Mouse (Mus musculus): Measurements from ENCODE around the gene Ptpa. TPM values are rescaled to one million over a fixed set of nuclear protein-coding genes. Genes with fewer than 3 reads are reported as not detected.
A peak's percentile ranks its signal among the peaks of the same experiment; 100 is the strongest.

Ptpa gene
- polyA plus RNA-seq, 1 experiment = 132 TPM

GRCm38 (mm10) chr2:30417595-30418165, 1.8 kb downstream of the Ptpa start:
- DNase-seq = no peak
- TF ChIP-seq POLR2A (IDR thresholded peaks at IDR 0.05; ENCODE audit: low read depth, low read length) (no peak), CTCF (conservative IDR thresholded peaks at IDR 0.05; ENCODE audit: insufficient read depth, insufficient read length, low read depth, low read length) (no peak)
- no peak overlapping the region for H3K4me3 ChIP-seq (ENCODE audit: insufficient read depth, low read depth, low read length)
- H3K36me3 ChIP-seq (ENCODE audit: control insufficient read depth, insufficient read depth, low read length) = no peaks in the 10 kb centered on the region
- no peaks in the 10 kb centered on the region for H3K27me3 ChIP-seq (replicated peaks; ENCODE audit: control insufficient read depth, insufficient read depth, low read length)
- peak overlapping the region; percentile 8; the same call in 1 of the 2 replicates for H3K27ac ChIP-seq (ENCODE audit: insufficient read depth, low read depth, low read length)
- 28% methylated on average over 5 of the region's 5 CpGs for WGBS
- H3K4me1 ChIP-seq (ENCODE audit: control insufficient read depth, insufficient read depth, low read length) = peaks cover 24% of the 10 kb centered on the region

GRCm38 (mm10) chr2:30418259-30418658, 2.4 kb downstream of the Ptpa start:
- peak overlapping the region; percentile 8 for H3K27ac ChIP-seq (ENCODE audit: insufficient read depth, low read depth, low read length)
- TF ChIP-seq CTCF (conservative IDR thresholded peaks at IDR 0.05; ENCODE audit: insufficient read depth, insufficient read length, low read depth, low read length) (no peak), POLR2A (IDR thresholded peaks at IDR 0.05; ENCODE audit: low read depth, low read length) (no peak)
- 58% methylated on average over 6 of the region's 6 CpGs for WGBS
- no peak overlapping the region for H3K4me3 ChIP-seq (ENCODE audit: insufficient read depth, low read depth, low read length)
- DNase-seq = no peak
- no peaks in the 10 kb centered on the region for H3K27me3 ChIP-seq (replicated peaks; ENCODE audit: control insufficient read depth, insufficient read depth, low read length)
- no peaks in the 10 kb centered on the region; the same call in 1 of the 2 replicates for H3K36me3 ChIP-seq (ENCODE audit: control insufficient read depth, insufficient read depth, low read length)
- peaks cover 24% of the 10 kb centered on the region for H3K4me1 ChIP-seq (ENCODE audit: control insufficient read depth, insufficient read depth, low read length)

- H3K27ac ChIP-seq (ENCODE audit: insufficient read depth, low read depth, low read length) = no peak overlapping the region
- H3K4me1 ChIP-seq (ENCODE audit: control insufficient read depth, insufficient read depth, low read length) = peaks cover 18% of the 10 kb centered on the region
- no peak overlapping the region for H3K4me3 ChIP-seq (ENCODE audit: insufficient read depth, low read depth, low read length)
These were observed 3.3 kb downstream of the Ptpa start for GRCm38 (mm10) chr2:30419112-30419511.

GRCm38 (mm10) chr2:30421432-30421831, 5.6 kb downstream of the Ptpa start:
- H3K27ac ChIP-seq (ENCODE audit: insufficient read depth, low read depth, low read length) = no peak overlapping the region
- peaks cover 12% of the 10 kb centered on the region for H3K4me1 ChIP-seq (ENCODE audit: control insufficient read depth, insufficient read depth, low read length)
- TF ChIP-seq CTCF (conservative IDR thresholded peaks at IDR 0.05; ENCODE audit: insufficient read depth, insufficient read length, low read depth, low read length) (no peak), POLR2A (IDR thresholded peaks at IDR 0.05; ENCODE audit: low read depth, low read length) (no peak)
- no peak overlapping the region for H3K4me3 ChIP-seq (ENCODE audit: insufficient read depth, low read depth, low read length)
- no peaks in the 10 kb centered on the region for H3K27me3 ChIP-seq (replicated peaks; ENCODE audit: control insufficient read depth, insufficient read depth, low read length)
- no peak for DNase-seq
- 51% methylated on average over 4 of the region's 4 CpGs for whole genome bisulfite sequencing
- no peaks in the 10 kb centered on the region; the same call in 1 of the 2 replicates for H3K36me3 ChIP-seq (ENCODE audit: control insufficient read depth, insufficient read depth, low read length)

More at GRCm38 (mm10) chr2:30419112-30419511, 3.3 kb downstream of the Ptpa start:
- WGBS = 49% methylated on average over 10 of the region's 10 CpGs
- TF ChIP-seq CTCF (conservative IDR thresholded peaks at IDR 0.05; ENCODE audit: insufficient read depth, insufficient read length, low read depth, low read length) = no peak
- TF ChIP-seq POLR2A (IDR thresholded peaks at IDR 0.05; ENCODE audit: low read depth, low read length) = no peak
- DNase-seq = no peak
- no peaks in the 10 kb centered on the region for H3K27me3 ChIP-seq (replicated peaks; ENCODE audit: control insufficient read depth, insufficient read depth, low read length)
- no peaks in the 10 kb centered on the region; the same call in 1 of the 2 replicates for H3K36me3 ChIP-seq (ENCODE audit: control insufficient read depth, insufficient read depth, low read length)

GRCm38 (mm10) chr2:30429156-30429555, 13.3 kb downstream of the Ptpa start:
- H3K27me3 ChIP-seq (replicated peaks; ENCODE audit: control insufficient read depth, insufficient read depth, low read length) = no peaks in the 10 kb centered on the region
- no peaks in the 10 kb centered on the region for H3K4me1 ChIP-seq (ENCODE audit: control insufficient read depth, insufficient read depth, low read length)
- TF ChIP-seq CTCF (conservative IDR thresholded peaks at IDR 0.05; ENCODE audit: insufficient read depth, insufficient read length, low read depth, low read length) (no peak), POLR2A (IDR thresholded peaks at IDR 0.05; ENCODE audit: low read depth, low read length) (no peak)
- H3K4me3 ChIP-seq (ENCODE audit: insufficient read depth, low read depth, low read length) = no peak overlapping the region
- H3K27ac ChIP-seq (ENCODE audit: insufficient read depth, low read depth, low read length) = no peak overlapping the region
- H3K36me3 ChIP-seq (ENCODE audit: control insufficient read depth, insufficient read depth, low read length) = peaks cover 6% of the 10 kb centered on the region
- peak; percentile 52 for DNase-seq

GRCm38 (mm10) chr2:30435326-30436155, 19.7 kb downstream of the Ptpa start:
- DNase-seq = peak; percentile 82
- H3K27me3 ChIP-seq (replicated peaks; ENCODE audit: control insufficient read depth, insufficient read depth, low read length) = no peaks in the 10 kb centered on the region
- no peaks in the 10 kb centered on the region; the same call in 1 of the 2 replicates for H3K36me3 ChIP-seq (ENCODE audit: control insufficient read depth, insufficient read depth, low read length)
- peaks cover 21% of the 10 kb centered on the region; the same call in 1 of the 2 replicates for H3K4me1 ChIP-seq (ENCODE audit: control insufficient read depth, insufficient read depth, low read length)
- WGBS = 45% methylated on average over 5 of the region's 5 CpGs
- H3K4me3 ChIP-seq (ENCODE audit: insufficient read depth, low read depth, low read length) = no peak overlapping the region
- H3K27ac ChIP-seq (ENCODE audit: insufficient read depth, low read depth, low read length) = 0 out of 2 replicates have a peak overlapping the region, but pooled peaks have one; percentile 14
- peak; percentile 99 for TF ChIP-seq CTCF (conservative IDR thresholded peaks at IDR 0.05; ENCODE audit: insufficient read depth, insufficient read length, low read depth, low read length)
- no peak for TF ChIP-seq POLR2A (IDR thresholded peaks at IDR 0.05; ENCODE audit: low read depth, low read length)

GRCm38 (mm10) chr2:30436156-30436545, 20.3 kb downstream of the Ptpa start:
- 53% methylated on average over 5 of the region's 5 CpGs for whole genome bisulfite sequencing
- H3K4me1 ChIP-seq (ENCODE audit: control insufficient read depth, insufficient read depth, low read length) = peaks cover 26% of the 10 kb centered on the region; the same call in 1 of the 2 replicates
- H3K27ac ChIP-seq (ENCODE audit: insufficient read depth, low read depth, low read length) = 0 out of 2 replicates have a peak overlapping the region, but pooled peaks have one; percentile 14
- peak; percentile 89 for DNase-seq
- TF ChIP-seq POLR2A (IDR thresholded peaks at IDR 0.05; ENCODE audit: low read depth, low read length) (no peak), CTCF (conservative IDR thresholded peaks at IDR 0.05; ENCODE audit: insufficient read depth, insufficient read length, low read depth, low read length) (peak; percentile 71)
- H3K36me3 ChIP-seq (ENCODE audit: control insufficient read depth, insufficient read depth, low read length) = no peaks in the 10 kb centered on the region; the same call in 1 of the 2 replicates
- H3K4me3 ChIP-seq (ENCODE audit: insufficient read depth, low read depth, low read length) = no peak overlapping the region
- H3K27me3 ChIP-seq (replicated peaks; ENCODE audit: control insufficient read depth, insufficient read depth, low read length) = no peaks in the 10 kb centered on the region
